Mouse (Mus musculus) heart, adult 11 months (tissue): ENCODE results near the gene Gm1043.

Source experiments
- DNase-seq: peaks from one replicate; pipeline ENCODE4 v3.0.0; 2022

The Gm1043 gene

GRCm38 (mm10) chr5:37085241-37085640 lies at the start of gene Gm1043:
Gene Gm1043 (plus strand): TSS chr5:37085370.
- DNase-seq: no peak

GRCm38 (mm10) chr5:37035896-37036295 lies 49.3 kb upstream of the Gm1043 start:
- DNase-seq: no peak

- no peak for DNase-seq
These were observed 48.3 kb upstream of the Gm1043 start for GRCm38 (mm10) chr5:37036884-37037283.

DNA sequence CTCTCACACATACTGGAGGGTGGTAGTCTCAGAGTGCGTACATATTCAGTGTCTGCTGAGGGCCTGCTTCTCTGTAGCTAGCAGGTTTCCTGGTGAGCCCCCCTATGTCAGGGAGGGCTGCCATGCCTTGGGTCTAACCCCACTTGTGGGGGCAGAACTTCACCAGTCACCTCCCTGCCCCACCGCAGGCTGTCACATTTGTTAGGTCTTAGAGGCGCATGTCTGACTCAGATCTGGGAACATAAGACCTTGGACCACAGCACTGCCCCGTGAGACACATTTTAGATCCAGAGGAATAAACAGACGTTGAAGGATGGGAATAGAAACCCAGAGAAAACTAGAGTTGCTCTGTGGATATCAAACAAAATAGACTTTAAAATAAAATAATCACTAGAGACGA lies 45.3 kb upstream of the Gm1043 start:
- no peak for DNase-seq

GRCm38 (mm10) chr5:37040711-37041110 lies 44.5 kb upstream of the Gm1043 start:
- no peak for DNase-seq

DNA sequence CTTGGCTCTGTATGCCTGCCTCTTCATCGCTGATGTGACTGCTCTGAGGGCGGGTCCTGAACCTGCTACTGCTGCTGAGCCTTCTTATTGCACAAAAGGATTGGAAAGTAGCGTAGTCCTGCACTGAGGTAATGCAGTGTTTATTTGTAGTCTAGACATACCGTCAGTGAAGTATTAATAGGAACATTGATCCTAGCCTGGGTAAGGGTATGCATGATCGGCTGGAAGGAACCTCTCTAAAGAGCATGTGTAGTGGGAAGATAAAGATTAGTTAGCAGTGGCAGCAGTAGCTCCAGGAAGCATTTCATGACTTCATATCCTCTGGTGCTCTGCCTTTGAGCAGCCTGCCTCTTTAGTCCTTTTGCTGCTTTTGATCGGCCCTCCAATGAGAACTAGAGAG lies 43.5 kb upstream of the Gm1043 start:
- DNase-seq: no peak

- DNase-seq: no peak
These were observed 42.2 kb upstream of the Gm1043 start for GRCm38 (mm10) chr5:37042934-37043333.

- DNase-seq: no peak
These were observed 40.4 kb upstream of the Gm1043 start for GRCm38 (mm10) chr5:37044793-37045192.

- no peak for DNase-seq
These were observed 39.6 kb upstream of the Gm1043 start for GRCm38 (mm10) chr5:37045582-37045981.

- DNase-seq: no peak
These were observed 38.4 kb upstream of the Gm1043 start for GRCm38 (mm10) chr5:37046791-37047190.

DNA sequence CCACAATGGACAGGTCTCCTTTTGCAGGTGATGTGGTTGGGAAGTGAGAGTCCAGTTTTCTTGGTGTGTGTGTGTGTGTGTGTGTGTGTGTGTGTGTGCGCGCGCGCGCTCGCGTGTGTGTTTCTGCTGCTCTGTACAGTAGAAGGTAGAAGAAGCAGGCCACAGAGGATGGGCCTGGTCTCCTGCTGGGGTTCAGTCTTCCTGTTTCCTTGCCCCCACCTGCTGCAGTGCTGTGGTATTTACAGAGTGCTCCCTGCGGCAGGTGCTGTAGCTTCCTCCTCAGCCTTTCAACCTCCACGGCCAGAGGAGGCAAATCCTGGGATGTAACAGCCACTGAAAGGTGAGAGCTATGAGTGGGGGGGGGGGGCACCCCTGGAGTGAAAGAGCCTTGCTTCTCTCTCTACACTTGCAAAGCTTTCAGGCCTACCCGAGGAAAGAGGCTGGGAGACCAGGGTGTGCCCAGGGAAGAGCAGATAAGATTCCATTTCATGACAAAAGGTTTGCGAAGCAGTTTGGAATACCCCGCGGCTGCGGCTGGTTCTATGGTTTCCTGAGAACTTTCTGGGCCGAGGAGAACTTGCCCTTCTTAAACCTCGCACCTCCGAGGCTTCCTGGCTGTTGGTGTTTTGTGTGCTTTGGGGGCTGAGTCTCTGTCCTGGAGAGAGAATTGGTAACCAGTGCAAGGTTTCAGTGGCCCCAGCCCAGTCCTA lies 37.8 kb upstream of the Gm1043 start:
- no peak for DNase-seq

DNA sequence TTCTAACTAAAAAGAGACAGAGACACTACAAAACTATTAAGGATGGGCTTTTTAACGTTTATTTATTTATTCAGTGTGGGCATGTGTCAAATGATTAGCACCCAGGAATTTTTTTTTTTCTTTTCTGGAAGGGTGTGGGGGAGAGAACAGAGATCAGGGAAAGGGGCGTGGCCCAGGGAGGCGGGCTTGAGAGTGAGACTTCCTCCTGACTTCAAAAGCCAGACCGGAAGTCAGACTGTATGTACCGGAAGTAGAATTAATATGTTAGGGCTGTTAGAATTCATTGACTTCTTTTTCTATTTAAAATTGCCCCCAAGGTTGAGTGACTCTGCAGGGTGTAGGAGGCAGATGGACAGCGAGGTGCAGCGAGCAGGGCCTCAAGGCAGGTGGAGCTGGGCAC lies 37.2 kb upstream of the Gm1043 start:
- DNase-seq: no peak

DNA sequence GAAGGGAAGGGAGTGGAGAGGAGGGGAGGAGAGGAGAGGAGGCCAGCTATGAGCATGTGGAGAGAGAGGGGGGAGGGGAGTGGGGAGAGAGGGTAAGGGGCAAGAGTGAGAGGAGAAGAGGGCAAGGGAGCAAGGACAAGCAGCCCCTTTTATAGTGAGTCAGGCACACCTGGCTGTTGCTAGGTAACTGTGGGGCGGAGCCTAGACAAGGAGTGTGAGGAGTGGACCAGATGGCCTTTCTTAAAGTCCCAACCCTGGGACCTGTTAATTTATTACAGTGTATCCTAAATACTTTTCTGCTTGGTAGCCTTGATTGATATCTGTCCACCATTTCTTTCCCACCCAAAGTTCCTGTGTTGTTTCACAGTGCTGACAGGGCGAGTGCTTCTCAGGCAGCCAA lies 36.1 kb upstream of the Gm1043 start:
- no peak for DNase-seq

GRCm38 (mm10) chr5:37050521-37051373 lies 34.4 kb upstream of the Gm1043 start:
- no peak for DNase-seq

DNA sequence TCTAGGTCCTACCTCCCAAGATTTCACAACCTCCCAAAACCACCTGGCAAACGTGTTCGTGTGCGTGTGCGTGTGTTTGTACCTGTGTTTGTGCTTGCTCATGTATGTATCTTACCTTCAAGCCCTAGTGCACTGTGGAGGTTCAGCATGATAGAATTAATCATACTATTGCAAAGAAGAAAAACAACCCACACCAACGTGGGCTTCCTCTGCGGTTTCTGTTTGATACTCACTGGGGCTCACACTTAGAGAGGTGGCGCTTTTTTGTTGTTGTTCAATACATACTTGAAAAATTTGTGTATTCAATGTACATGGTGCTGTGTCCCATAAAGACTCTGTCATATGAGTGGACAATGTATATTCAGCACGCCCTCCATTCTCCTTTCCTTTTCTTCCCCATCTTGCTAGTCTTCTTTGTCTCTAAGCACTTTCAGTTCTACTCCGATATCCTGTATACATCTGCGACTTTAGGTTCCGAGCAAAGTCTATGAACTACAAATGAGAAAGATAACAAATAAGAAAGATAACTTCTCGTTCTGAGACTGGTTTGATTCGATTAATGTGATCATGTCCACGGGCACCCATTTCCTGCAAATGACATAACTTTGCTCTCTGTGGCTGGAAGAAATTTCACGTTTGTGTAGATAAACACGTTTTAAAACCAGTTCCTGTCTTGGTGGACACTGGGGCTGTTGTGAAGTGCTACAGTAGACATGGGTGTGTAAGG lies 33.6 kb upstream of the Gm1043 start:
- DNase-seq: no peak

GRCm38 (mm10) chr5:37052846-37053245 lies 32.3 kb upstream of the Gm1043 start:
- DNase-seq: no peak

DNA sequence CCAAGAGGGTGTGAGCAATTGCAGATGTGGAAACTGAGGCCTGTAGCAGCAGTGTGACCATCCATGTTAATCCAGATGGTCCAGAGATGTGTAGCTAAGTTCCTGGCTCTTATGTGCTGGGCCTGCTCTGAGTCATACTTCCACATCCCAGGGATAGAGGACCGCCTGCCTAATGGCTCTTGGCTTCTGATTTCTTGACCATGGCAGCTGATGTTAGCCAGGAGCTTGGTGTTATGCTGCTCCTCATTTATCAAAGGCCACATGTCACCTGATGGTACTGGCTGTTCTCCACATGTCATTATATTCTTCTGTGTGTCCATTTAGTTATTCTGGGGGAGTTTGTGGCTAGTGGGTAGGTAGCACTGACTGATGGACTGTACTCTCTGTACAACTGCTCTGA lies 29.4 kb upstream of the Gm1043 start:
- no peak for DNase-seq

DNA sequence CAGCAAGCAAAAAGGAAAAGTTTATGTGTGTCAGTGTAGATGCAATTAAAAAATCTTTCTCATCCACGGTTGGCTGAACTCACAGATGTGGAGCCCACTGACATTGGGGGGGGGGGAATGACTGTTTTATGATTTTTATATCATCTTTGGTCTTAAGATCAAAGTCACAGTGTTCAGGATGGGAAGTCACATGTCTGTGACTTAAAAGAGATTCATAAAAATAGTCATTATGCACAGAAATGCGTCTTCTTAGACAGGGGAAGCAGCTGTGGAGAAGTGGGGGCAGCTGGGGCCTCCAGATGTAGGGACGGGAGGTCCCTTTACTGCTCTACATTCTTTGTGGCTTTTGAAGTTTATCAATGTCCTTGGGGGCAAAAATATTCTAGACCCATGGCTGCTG lies 28.7 kb upstream of the Gm1043 start:
- no peak for DNase-seq

GRCm38 (mm10) chr5:37061612-37062011 lies 23.6 kb upstream of the Gm1043 start:
- no peak for DNase-seq

- DNase-seq: no peak
These were observed 20.4 kb upstream of the Gm1043 start for GRCm38 (mm10) chr5:37064454-37065449.

GRCm38 (mm10) chr5:37066703-37067568 lies 18.2 kb upstream of the Gm1043 start:
- no peak for DNase-seq
